Mouse (Mus musculus) stomach, postnatal 0 days (tissue): Measurements from ENCODE around the gene Cntn2. TPM values are rescaled to one million over a fixed set of nuclear protein-coding genes. Genes with fewer than 3 reads are reported as not detected.
A peak's percentile ranks its signal among the peaks of the same experiment; 100 is the strongest.

Source experiments
- ATAC-seq: fragments of 200-750 bp; cut with Nextera tagmentation; 2 replicates; pipeline ENCODE4 v1.8.0; 2017; ENCODE audit not compliant: low FRiP score, low TSS enrichment
- DNase-seq: peaks from one replicate; pipeline ENCODE4 v3.0.0-alpha.2; 2016; ENCODE audit warnings: low spot score
- H3K27ac ChIP-seq: fragments of 300-500 bp; sonication (generic); replicated peaks from 2 replicates; pipeline ENCODE4 v1.5.1; 2014; ENCODE audit warnings: mild to moderate bottlenecking, control low read depth
- H3K27me3 ChIP-seq: fragments of 300-500 bp; sonication (generic); 2 replicates; pipeline ENCODE4 v1.6.1; 2014; ENCODE audit warnings: low read length; ENCODE audit not compliant: control insufficient read depth, insufficient read depth
- H3K36me3 ChIP-seq: fragments of 300-500 bp; sonication (generic); 2 replicates; pipeline ENCODE4 v1.6.1; 2014; ENCODE audit warnings: low read length, mixed read lengths; ENCODE audit not compliant: control insufficient read depth, insufficient read depth
- H3K4me1 ChIP-seq: fragments of 300-500 bp; sonication (generic); replicated peaks from 2 replicates; pipeline ENCODE4 v1.6.1; 2014; ENCODE audit warnings: antibody characterized with exemption; ENCODE audit not compliant: control insufficient read depth, insufficient read depth
- H3K4me2 ChIP-seq: fragments of 300-500 bp; sonication (generic); replicated peaks from 2 replicates; pipeline ENCODE4 v1.6.1; 2014; ENCODE audit warnings: low read depth, mild to moderate bottlenecking, control low read depth, moderate library complexity
- H3K4me3 ChIP-seq: fragments of 300-500 bp; sonication (generic); 2 replicates; pipeline ENCODE4 v1.5.1; 2014; ENCODE audit warnings: low read depth, low read length, control low read depth
- H3K9ac ChIP-seq: fragments of 300-500 bp; sonication (generic); 2 replicates; pipeline ENCODE4 v1.6.1; 2014; ENCODE audit warnings: mild to moderate bottlenecking, low read length, control low read depth, mixed read lengths
- H3K9me3 ChIP-seq: fragments of 300-500 bp; sonication (generic); 2 replicates; pipeline ENCODE4 v1.6.1; 2016; ENCODE audit warnings: low read length; ENCODE audit not compliant: control insufficient read depth
- CTCF ChIP-seq: IDR thresholded peaks from 2 replicates; pipeline ENCODE4 v1.5.1; 2016; ENCODE audit warnings: antibody characterized with exemption, low read depth, mild to moderate bottlenecking, moderate library complexity
- EP300 ChIP-seq: optimal IDR thresholded peaks from 2 replicates; pipeline ENCODE3; 2016; ENCODE audit warnings: antibody characterized with exemption
- WGBS: fragments of 180-500 bp; shearing (Covaris S2); extraction: QIAGEN DNeasy Blood & Tissue Kit; methylation state at CpG from one replicate; pipeline ENCODE4 v1.1.7; 2014; 5-methylcytosine and 5-hydroxymethylcytosine counted together
- polyA plus RNA-seq: library from polyadenylated mRNA; unstranded; fragments of >200 nt; fragmentation: Nextera tagmentation; extraction: Ambion mirVana; gene quantifications from 2 replicates; pipeline ENCODE4 v1.2.1, GENCODE M21; 2015

Cntn2 gene
- polyA plus RNA-seq, 1 experiment from 2014 or later, result 0.13 TPM

GRCm38 (mm10) chr1:132500535-132500934 is 42.5 kb downstream of the Cntn2 start:
- Histone ChIP-seq H3K36me3 (peaks cover 26% of the 10 kb centered on the region), H3K4me2 (no peak overlapping the region), H3K27me3 (no peaks in the 10 kb centered on the region), H3K27ac (no peak overlapping the region), H3K9me3 (no peaks in the 10 kb centered on the region), H3K4me1 (no peaks in the 10 kb centered on the region), H3K9ac (no peak overlapping the region), H3K4me3 (no peak overlapping the region)
- ATAC-seq (no peak), DNase-seq (no peak)
- WGBS, result 96% methylated on average over 2 of the region's 2 CpGs
- TF ChIP-seq CTCF (no peak), EP300 (no peak)

GRCm38 (mm10) chr1:132483759-132484158 is 59.3 kb downstream of the Cntn2 start:
- no peak for DNase-seq
- no peaks in the 10 kb centered on the region for H3K9me3 ChIP-seq
- no peak for ATAC-seq
- H3K4me3 ChIP-seq, result no peak overlapping the region
- H3K36me3 ChIP-seq, result peaks cover 7% of the 10 kb centered on the region
- H3K9ac ChIP-seq, result no peak overlapping the region
- 77% methylated on average over 6 of the region's 6 CpGs for WGBS
- no peak for TF ChIP-seq CTCF
- no peak for TF ChIP-seq EP300
- no peak overlapping the region for H3K4me2 ChIP-seq
- no peaks in the 10 kb centered on the region for H3K27me3 ChIP-seq
- H3K4me1 ChIP-seq, result no peaks in the 10 kb centered on the region
- no peak overlapping the region for H3K27ac ChIP-seq

- no peak overlapping the region for H3K9ac ChIP-seq
- DNase-seq, result no peak
- no peak for ATAC-seq
- no peak overlapping the region for H3K27ac ChIP-seq
- H3K4me2 ChIP-seq, result no peak overlapping the region
- no peaks in the 10 kb centered on the region for H3K27me3 ChIP-seq
- H3K9me3 ChIP-seq, result no peaks in the 10 kb centered on the region
- peaks cover 3% of the 10 kb centered on the region; the same call in 1 of the 2 replicates for H3K36me3 ChIP-seq
- H3K4me1 ChIP-seq, result no peaks in the 10 kb centered on the region
- 64% methylated on average over 3 of the region's 3 CpGs for WGBS
- no peak for TF ChIP-seq EP300
- TF ChIP-seq CTCF, result no peak
- no peak overlapping the region for H3K4me3 ChIP-seq
Measured at GRCm38 (mm10) chr1:132483234-132483633, 59.8 kb downstream of the Cntn2 start.

- WGBS, result 88% methylated on average over 2 of the region's 2 CpGs
- no peak overlapping the region for H3K4me2 ChIP-seq
- ATAC-seq, result no peak
Measured at GRCm38 (mm10) chr1:132481619-132482018, 61.4 kb downstream of the Cntn2 start.

GRCm38 (mm10) chr1:132479438-132479837 is 63.6 kb downstream of the Cntn2 start:
- Histone ChIP-seq H3K4me1 (0 out of 2 replicates have a peak, but pooled peaks cover 3% of the 10 kb centered on the region), H3K9me3 (no peaks in the 10 kb centered on the region), H3K4me3 (no peak overlapping the region), H3K27ac (no peak overlapping the region), H3K36me3 (no peaks in the 10 kb centered on the region), H3K27me3 (no peaks in the 10 kb centered on the region), H3K9ac (no peak overlapping the region), H3K4me2 (no peak overlapping the region)
- ATAC-seq (no peak), DNase-seq (no peak)
- WGBS, result 88% methylated on average over 1 of the region's 1 CpGs
- no peak for TF ChIP-seq EP300
- no peak for TF ChIP-seq CTCF

More at GRCm38 (mm10) chr1:132481619-132482018, 61.4 kb downstream of the Cntn2 start:
- Histone ChIP-seq H3K4me1 (0 out of 2 replicates have a peak, but pooled peaks cover 3% of the 10 kb centered on the region), H3K27me3 (no peaks in the 10 kb centered on the region), H3K9me3 (no peaks in the 10 kb centered on the region), H3K27ac (no peak overlapping the region), H3K4me3 (no peak overlapping the region), H3K36me3 (no peaks in the 10 kb centered on the region), H3K9ac (no peak overlapping the region; the same call in 1 of the 2 replicates)
- TF ChIP-seq CTCF, result no peak
- TF ChIP-seq EP300, result no peak
- no peak for DNase-seq

GRCm38 (mm10) chr1:132476928-132477691 is 65.9 kb downstream of the Cntn2 start, which contains the start of gene Rbbp5:
Gene Rbbp5 (plus strand): TSS chr1:132477365.
- Histone ChIP-seq H3K9me3 (no peaks in the 10 kb centered on the region), H3K36me3 (no peaks in the 10 kb centered on the region), H3K27ac (peak within 1 kb of the TSS; percentile 78), H3K4me2 (peak within 1 kb of the TSS; percentile 67), H3K4me1 (0 out of 2 replicates have a peak, but pooled peaks cover 3% of the 10 kb centered on the region), H3K4me3 (peak within 1 kb of the TSS; percentile 70), H3K27me3 (no peaks in the 10 kb centered on the region), H3K9ac (peak within 1 kb of the TSS; percentile 77)
- DNase-seq, result peak; percentile 86
- peak; percentile 94 for ATAC-seq
- under 1% methylated on average over 43 of the region's 43 CpGs for WGBS
- peak; percentile 50 for TF ChIP-seq CTCF
- peak; percentile 97 for TF ChIP-seq EP300
